Mouse (Mus musculus): ENCODE measurements around the gene Lima1. TPM values are rescaled to one million over a fixed set of nuclear protein-coding genes. Genes with fewer than 3 reads are reported as not detected.

Lima1 gene
- polyA plus RNA-seq, 1 experiment from 2014 or later: 92.7 TPM

Other genes with a start within 250 kb of the Lima1 start
- 136 and 149 TPM in 2 replicates for gene Racgap1, start 223.8 kb downstream of the Lima1 start, polyA plus RNA-seq (2016; fragmentation: Nextera tagmentation; extraction: Ambion mirVana)
- gene Asic1, start 205.1 kb downstream of the Lima1 start, polyA plus RNA-seq (2016; fragmentation: Nextera tagmentation; extraction: Ambion mirVana): 6.2 and 6.7 TPM in 2 replicates
- gene Smarcd1, start 173.3 kb downstream of the Lima1 start, polyA plus RNA-seq (2016; fragmentation: Nextera tagmentation; extraction: Ambion mirVana): 67.4 and 80.2 TPM in 2 replicates
- gene Gm17349, start 170.0 kb downstream of the Lima1 start, polyA plus RNA-seq (2016; fragmentation: Nextera tagmentation; extraction: Ambion mirVana): not detected in 2 replicates
- gene Gpd1, start 157.9 kb downstream of the Lima1 start, polyA plus RNA-seq (2016; fragmentation: Nextera tagmentation; extraction: Ambion mirVana): 0.34 and 0.54 TPM in 2 replicates
- 148 and 161 TPM in 2 replicates for gene Cox14, start 149.8 kb downstream of the Lima1 start, polyA plus RNA-seq (2016; fragmentation: Nextera tagmentation; extraction: Ambion mirVana)
- 70.1 and 74.9 TPM in 2 replicates for gene Cers5, start 102.6 kb downstream of the Lima1 start, polyA plus RNA-seq (2016; fragmentation: Nextera tagmentation; extraction: Ambion mirVana)
- not detected in 2 replicates for gene Fam186a, start 91.6 kb upstream of the Lima1 start, polyA plus RNA-seq (2016; fragmentation: Nextera tagmentation; extraction: Ambion mirVana)
- gene Larp4, start 94.6 kb upstream of the Lima1 start, polyA plus RNA-seq (2016; fragmentation: Nextera tagmentation; extraction: Ambion mirVana): 29.9 and 31.0 TPM in 2 replicates
- gene Dip2b, start 163.2 kb upstream of the Lima1 start, polyA plus RNA-seq (2016; fragmentation: Nextera tagmentation; extraction: Ambion mirVana): 15.0 and 17.2 TPM in 2 replicates